Mouse (Mus musculus) C2C12 (cell line): Measurements from ENCODE around the gene Dnajc28. TPM values are rescaled to one million over a fixed set of nuclear protein-coding genes. Genes with fewer than 3 reads are reported as not detected.

ENCODE experiments used
- H3K27me3 ChIP-seq: one replicate; pipeline ENCODE4 v1.6.1; 2011; ENCODE audit not compliant: control insufficient read depth, insufficient read depth, insufficient read length
- H3K36me3 ChIP-seq: one replicate; pipeline ENCODE4 v1.6.1; 2011; ENCODE audit not compliant: control insufficient read depth, insufficient read depth
- H3K4me3 ChIP-seq: one replicate; pipeline ENCODE4 v1.5.1; 2011; ENCODE audit warnings: mild to moderate bottlenecking, control low read depth; ENCODE audit not compliant: poor library complexity, insufficient read depth, severe bottlenecking
- H3K79me2 ChIP-seq: one replicate; pipeline ENCODE4 v1.6.1; 2011; ENCODE audit not compliant: control insufficient read depth, insufficient read depth
- H3K79me3 ChIP-seq: one replicate; pipeline ENCODE4 v1.6.1; 2011; ENCODE audit warnings: low read depth, control low read depth
- H3ac ChIP-seq: one replicate; pipeline ENCODE3; 2011; ENCODE audit warnings: low read depth; ENCODE audit not compliant: control insufficient read depth, insufficient read length
- CEBPB ChIP-seq: IDR thresholded peaks from one replicate; pipeline ENCODE4 v1.6.1; 2011; ENCODE audit warnings: low read depth, mild to moderate bottlenecking, control low read depth, moderate library complexity
- CTCF ChIP-seq: IDR thresholded peaks from one replicate; pipeline ENCODE4 v1.5.1; 2011; ENCODE audit not compliant: control insufficient read depth, insufficient read depth, insufficient read length
- FOSL1 ChIP-seq: IDR thresholded peaks from one replicate; pipeline ENCODE4 v1.8.0; 2011; ENCODE audit warnings: mild to moderate bottlenecking, low read length; ENCODE audit not compliant: poor library complexity, insufficient read depth, severe bottlenecking
- MAX ChIP-seq: IDR thresholded peaks from one replicate; pipeline ENCODE4 v1.6.1; 2011; ENCODE audit warnings: mild to moderate bottlenecking, control low read depth
- MYOD1 ChIP-seq: IDR thresholded peaks from one replicate; pipeline ENCODE4 v1.6.1; 2011; ENCODE audit warnings: low read depth; ENCODE audit not compliant: control insufficient read depth, insufficient read length
- MYOG ChIP-seq: IDR thresholded peaks from one replicate; pipeline ENCODE4 v1.6.1; 2011; ENCODE audit not compliant: control insufficient read depth, insufficient read length; ENCODE audit errors: extremely low read depth
- USF1 ChIP-seq: IDR thresholded peaks from one replicate; pipeline ENCODE4 v1.6.1; 2011; ENCODE audit warnings: low read depth, mild to moderate bottlenecking, control low read depth, moderate library complexity
- polyA plus RNA-seq: library from polyadenylated mRNA; unstranded; fragments of >200 nt; fragmentation: generic; extraction: Trizol; gene quantifications from one replicate; pipeline ENCODE4 v1.2.1, GENCODE M21; 2012; ENCODE audit warnings: missing spikeins

Gene Dnajc28
- polyA plus RNA-seq, 1 experiment: 0.16 TPM

- Histone ChIP-seq H3K36me3 (peaks cover 85% of the 10 kb centered on the region), H3K79me3 (peaks cover 21% of the 10 kb centered on the region)
- TF ChIP-seq MYOD1 (no peak), CTCF (no peak), CEBPB (no peak), USF1 (no peak), MAX (no peak), MYOG (no peak)
These were observed 20.8 kb upstream of the Dnajc28 start for GRCm38 (mm10) chr16:91639636-91640035.

GRCm38 (mm10) chr16:91639161-91639560 lies 20.3 kb upstream of the Dnajc28 start:
- H3K79me2 ChIP-seq: peaks cover 20% of the 10 kb centered on the region
- H3K79me3 ChIP-seq: peaks cover 16% of the 10 kb centered on the region
- peaks cover 84% of the 10 kb centered on the region for H3K36me3 ChIP-seq
- H3K27me3 ChIP-seq: no peaks in the 10 kb centered on the region
- no peak overlapping the region for H3ac ChIP-seq
- no peak overlapping the region for H3K4me3 ChIP-seq
- TF ChIP-seq MYOD1 (no peak), MYOG (no peak), CEBPB (no peak), USF1 (no peak), MAX (no peak), FOSL1 (no peak), CTCF (no peak)

More at GRCm38 (mm10) chr16:91639636-91640035, 20.8 kb upstream of the Dnajc28 start:
- Histone ChIP-seq H3K27me3 (no peaks in the 10 kb centered on the region), H3K79me2 (peaks cover 25% of the 10 kb centered on the region), H3K4me3 (no peak overlapping the region), H3ac (no peak overlapping the region)

DNA sequence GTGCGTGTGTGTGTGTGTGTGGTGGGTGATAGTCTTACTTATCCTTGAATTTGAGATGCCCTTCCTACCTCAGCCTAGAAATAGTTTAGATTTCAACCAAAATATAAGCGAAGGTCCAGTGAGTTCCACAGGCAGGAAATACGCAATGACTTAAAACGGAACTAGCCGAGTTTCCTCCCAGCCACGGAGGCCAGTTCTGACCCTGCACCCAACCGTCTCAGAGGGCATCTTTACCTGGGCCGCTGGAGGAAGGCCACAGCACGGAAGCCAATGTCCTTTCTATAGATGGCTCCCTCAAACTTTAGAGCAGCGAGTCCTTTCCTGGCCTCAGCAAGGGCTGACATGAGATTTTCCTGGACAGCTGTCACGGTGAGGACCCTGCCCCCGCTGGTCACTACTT lies 14.8 kb upstream of the Dnajc28 start:
- no peaks in the 10 kb centered on the region for H3K27me3 ChIP-seq
- H3K79me3 ChIP-seq: no peaks in the 10 kb centered on the region
- H3K79me2 ChIP-seq: no peaks in the 10 kb centered on the region
- H3K4me3 ChIP-seq: no peak overlapping the region
- H3ac ChIP-seq: no peak overlapping the region
- TF ChIP-seq CTCF (no peak), MAX (no peak), FOSL1 (no peak), MYOG (no peak), USF1 (no peak), CEBPB (no peak), MYOD1 (no peak)
- H3K36me3 ChIP-seq: peaks cover 67% of the 10 kb centered on the region

- Histone ChIP-seq H3K36me3 (peaks cover 65% of the 10 kb centered on the region), H3K27me3 (no peaks in the 10 kb centered on the region), H3K79me2 (no peaks in the 10 kb centered on the region), H3ac (no peak overlapping the region), H3K79me3 (no peaks in the 10 kb centered on the region), H3K4me3 (no peak overlapping the region)
- no peak for TF ChIP-seq MAX
- TF ChIP-seq MYOD1: no peak
- TF ChIP-seq CTCF: no peak
- TF ChIP-seq USF1: no peak
- TF ChIP-seq MYOG: no peak
- no peak for TF ChIP-seq FOSL1
- TF ChIP-seq CEBPB: no peak
These were observed 14.1 kb upstream of the Dnajc28 start for GRCm38 (mm10) chr16:91632940-91633339.

DNA sequence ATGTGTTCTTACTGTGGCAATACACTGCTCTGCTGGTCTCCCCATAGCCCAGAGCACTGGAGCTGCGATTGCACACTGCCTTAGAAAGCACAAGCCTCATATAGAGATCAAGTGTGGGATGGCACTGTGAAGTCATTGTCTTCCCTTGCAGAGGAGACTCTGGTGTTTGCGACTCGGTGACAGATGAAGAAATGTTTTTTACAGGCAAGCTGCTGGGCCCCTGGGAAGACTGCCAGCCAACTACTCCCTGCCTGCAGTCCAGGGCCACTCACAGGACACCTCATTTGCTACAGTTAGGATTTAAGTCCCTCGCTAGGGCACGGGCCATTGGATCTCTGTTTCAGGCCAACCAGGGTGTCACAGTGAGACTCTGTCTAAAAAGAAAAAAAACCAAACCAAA lies 13.6 kb upstream of the Dnajc28 start:
- Histone ChIP-seq H3K4me3 (no peak overlapping the region), H3K27me3 (no peaks in the 10 kb centered on the region), H3ac (no peak overlapping the region), H3K79me3 (no peaks in the 10 kb centered on the region), H3K36me3 (peaks cover 65% of the 10 kb centered on the region), H3K79me2 (no peaks in the 10 kb centered on the region)
- TF ChIP-seq CTCF (no peak), MAX (no peak), CEBPB (no peak), MYOD1 (no peak), FOSL1 (no peak), MYOG (no peak), USF1 (no peak)

DNA sequence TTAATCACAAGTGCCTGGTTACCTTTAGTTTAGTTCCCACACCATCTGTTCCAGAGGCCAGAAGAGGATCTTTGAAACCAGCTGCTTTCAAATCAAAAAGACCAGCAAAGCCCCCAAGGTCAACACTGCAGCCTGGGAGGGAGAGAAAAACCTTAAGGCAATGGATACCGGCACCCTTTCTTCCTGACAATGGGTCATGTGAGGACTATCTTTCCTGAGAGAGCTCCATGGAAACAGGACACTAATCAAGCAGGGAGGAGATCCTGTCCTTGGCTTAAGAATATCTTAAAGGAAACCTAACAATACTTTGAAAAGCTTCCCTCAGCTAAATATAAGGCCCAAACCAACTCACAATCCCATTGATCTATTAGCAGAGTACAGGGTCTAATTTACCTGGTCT lies 11.8 kb upstream of the Dnajc28 start:
- Histone ChIP-seq H3K36me3 (peaks cover 61% of the 10 kb centered on the region), H3K79me3 (no peaks in the 10 kb centered on the region), H3K79me2 (no peaks in the 10 kb centered on the region), H3K27me3 (no peaks in the 10 kb centered on the region), H3K4me3 (no peak overlapping the region), H3ac (no peak overlapping the region)
- TF ChIP-seq CTCF: no peak
- TF ChIP-seq MYOD1: no peak
- TF ChIP-seq MYOG: no peak
- no peak for TF ChIP-seq CEBPB
- TF ChIP-seq USF1: no peak
- no peak for TF ChIP-seq FOSL1
- no peak for TF ChIP-seq MAX
